9 mouse cellular contexts compared by ENCODE assay signal in the genomic region with DNA sequence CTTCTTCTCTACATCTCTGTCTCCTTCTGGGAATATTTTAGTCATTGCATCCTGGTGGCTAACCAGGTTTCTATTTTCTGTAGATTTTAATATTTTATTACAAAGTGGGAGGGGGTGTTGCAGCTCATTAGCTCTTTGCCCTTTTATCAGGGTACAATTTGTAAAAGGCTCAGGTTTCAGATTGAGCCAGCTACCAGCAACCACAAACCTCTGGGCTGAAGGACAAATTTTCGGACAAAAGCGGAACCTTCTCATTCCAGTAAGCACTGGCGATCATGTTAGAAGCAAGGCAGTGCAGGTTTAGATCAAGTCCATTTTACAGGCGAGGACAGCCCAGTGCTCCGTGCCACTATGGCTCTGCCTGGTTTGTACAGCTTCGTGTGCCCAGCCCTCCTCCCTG. TPM values are rescaled to one million over a fixed set of nuclear protein-coding genes. Genes with fewer than 3 reads are reported as not detected.
DNase-seq lines count a peak whose midpoint lies in the region; ATAC-seq and TF ChIP-seq lines count a peak whose summit lies in the region.
"Had no signal": no experiment of that assay in that cellular context is flagged by ENCODE, and none has a peak within 500 bp of the region (broad histone marks: within the 10 kb centered on the region; RNA-seq: fewer than 3 reads in every experiment).

No protein-coding gene starts in this region.

- no peaks in the 10 kb centered on the region for H3K36me3 ChIP-seq in heart, embryonic 16.5 days (ENCODE audit: control insufficient read depth, insufficient read depth)
- peaks cover 24% of the 10 kb centered on the region for H3K36me3 ChIP-seq in hindbrain, embryonic 13.5 days
- peaks cover 19% of the 10 kb centered on the region for H3K36me3 ChIP-seq in midbrain, embryonic 14.5 days (ENCODE audit: control insufficient read depth, insufficient read depth, low read length)

- TF ChIP-seq POLR2A in bone marrow, adult 2 months (IDR thresholded peaks at IDR 0.05; ENCODE audit: borderline replicate concordance, control insufficient read depth, low read depth, low read length), result no peak

- 54% methylated on average over 6 of the region's 6 CpGs for WGBS in heart, embryonic 16.5 days
- 51% methylated on average over 6 of the region's 6 CpGs for WGBS in bone marrow, adult 2 months
- 63% methylated on average over 6 of the region's 6 CpGs for WGBS in hindbrain, embryonic 13.5 days
- WGBS in midbrain, embryonic 14.5 days, result 63% methylated on average over 6 of the region's 6 CpGs

- no peak for TF ChIP-seq CTCF in bone marrow, adult 2 months (IDR thresholded peaks at IDR 0.05; ENCODE audit: control insufficient read depth, insufficient read depth, low read length)

- intact Hi-C loops in heart, postnatal 36 days (cut with DNase I), result loop anchor here (2.0 kb wide), 2 partner anchors 48 to 288 kb away; no protein-coding TSS in a partner anchor

- H3K4me1 ChIP-seq in heart, embryonic 16.5 days (ENCODE audit: control insufficient read depth, insufficient read depth, low read length), result peaks cover 14% of the 10 kb centered on the region
- no peaks in the 10 kb centered on the region; the same call in 1 of the 2 replicates for H3K4me1 ChIP-seq in bone marrow, adult 2 months (ENCODE audit: control insufficient read depth, insufficient read depth, low read length)
- H3K4me1 ChIP-seq in hindbrain, embryonic 13.5 days (replicated peaks), result peaks cover 33% of the 10 kb centered on the region
- peaks cover 17% of the 10 kb centered on the region for H3K4me1 ChIP-seq in midbrain, embryonic 14.5 days (ENCODE audit: control insufficient read depth, insufficient read depth, low read length)

- no peak overlapping the region for H3K4me3 ChIP-seq in heart, embryonic 16.5 days (ENCODE audit: low read length)
- H3K4me3 ChIP-seq in bone marrow, adult 2 months (replicated peaks; ENCODE audit: control insufficient read depth, low read depth, low read length), result peak overlapping the region; percentile 52
- H3K4me3 ChIP-seq in hindbrain, embryonic 13.5 days, result peak overlapping the region; percentile 83; the same call in 1 of the 2 replicates
- peak overlapping the region; percentile 64 for H3K4me3 ChIP-seq in midbrain, embryonic 14.5 days (replicated peaks; ENCODE audit: low read depth, low read length)

- H3K27ac ChIP-seq in heart, embryonic 16.5 days (ENCODE audit: low read length), result no peak overlapping the region
- 0 out of 2 replicates have a peak overlapping the region, but pooled peaks have one; percentile 4 for H3K27ac ChIP-seq in bone marrow, adult 2 months (ENCODE audit: control insufficient read depth, insufficient read depth, low read depth, low read length, poor library complexity)
- peak overlapping the region; percentile 93; the same call in 1 of the 2 replicates for H3K27ac ChIP-seq in hindbrain, embryonic 13.5 days
- 0 out of 2 replicates have a peak overlapping the region, but pooled peaks have one; percentile 88 for H3K27ac ChIP-seq in midbrain, embryonic 14.5 days (replicated peaks; ENCODE audit: low read depth, low read length)

- no peak overlapping the region for H3K9ac ChIP-seq in heart, embryonic 16.5 days (ENCODE audit: low read length)
- peak overlapping the region; percentile 97; the same call in 1 of the 2 replicates for H3K9ac ChIP-seq in hindbrain, embryonic 13.5 days
- H3K9ac ChIP-seq in midbrain, embryonic 14.5 days (replicated peaks; ENCODE audit: low read length), result 0 out of 2 replicates have a peak overlapping the region, but pooled peaks have one; percentile 17

- no peak for ATAC-seq in heart, embryonic 16.5 days (replicated peaks; ENCODE audit: extremely low read depth, insufficient read depth, low FRiP score)
- ATAC-seq in hindbrain, embryonic 13.5 days (ENCODE audit: low FRiP score), result no peak
- no peak for ATAC-seq in midbrain, embryonic 14.5 days (ENCODE audit: low FRiP score, low TSS enrichment)

- no peak for DNase-seq in heart, postnatal 36 days
- no peak for DNase-seq in midbrain, embryonic 14.5 days
- DNase-seq in right cerebral cortex, postnatal 4 days, result no peak
- DNase-seq in spleen, postnatal 14 days (ENCODE audit: low spot score in 2 of 2), result no peak
- DNase-seq in left cerebral cortex, adult 9 months (ENCODE audit: low spot score in 2 of 2), result no peak

- no peaks in the 10 kb centered on the region for H3K9me3 ChIP-seq in heart, embryonic 16.5 days (replicated peaks; ENCODE audit: control insufficient read depth, low read length)
- no peaks in the 10 kb centered on the region for H3K9me3 ChIP-seq in hindbrain, embryonic 13.5 days
- no peaks in the 10 kb centered on the region for H3K9me3 ChIP-seq in midbrain, embryonic 14.5 days (ENCODE audit: control insufficient read depth, low read length)

- H3K4me2 ChIP-seq in heart, embryonic 16.5 days (ENCODE audit: low read depth, low read length), result peak overlapping the region; percentile 94; the same call in 1 of the 2 replicates
- H3K4me2 ChIP-seq in hindbrain, embryonic 13.5 days, result peak overlapping the region; percentile 79; the same call in 1 of the 2 replicates
- H3K4me2 ChIP-seq in midbrain, embryonic 14.5 days (ENCODE audit: low read length), result peak overlapping the region; percentile 88

- no peaks in the 10 kb centered on the region for H3K27me3 ChIP-seq in heart, embryonic 16.5 days (ENCODE audit: control insufficient read depth, insufficient read depth, low read length)
- no peaks in the 10 kb centered on the region for H3K27me3 ChIP-seq in hindbrain, embryonic 13.5 days
- H3K27me3 ChIP-seq in midbrain, embryonic 14.5 days (ENCODE audit: control insufficient read depth, insufficient read depth, low read length), result no peaks in the 10 kb centered on the region

RNA-seq across cellular contexts. Expression of a gene that starts 0.6 kb away (rescaled TPM):
- polyA plus RNA-seq in heart, embryonic 16.5 days (2015; fragmentation: Nextera tagmentation; extraction: Ambion mirVana), result 19.2 and 20.6 TPM in 2 replicates
- total RNA-seq in heart, postnatal 36 days (2021), result 10 to 100 TPM; 14.0 to 15.1 TPM
- 8.5 and 10.5 TPM in 2 replicates for polyA plus RNA-seq in bone marrow, adult 2 months (2011; ENCODE audit: insufficient read depth, insufficient read length, low replicate concordance, missing spikeins)
- polyA plus RNA-seq in hindbrain, embryonic 13.5 days (2015; fragmentation: Nextera tagmentation; extraction: Ambion mirVana), result 42.9 and 44.0 TPM in 2 replicates
- 52.7 and 52.9 TPM in 2 replicates for polyA plus RNA-seq in midbrain, embryonic 14.5 days (2014; fragmentation: Nextera tagmentation; extraction: Ambion mirVana)

RNA-seq across cellular contexts. Expression of a gene that starts 11.2 kb away (rescaled TPM):
- polyA plus RNA-seq in heart, embryonic 16.5 days (2015; fragmentation: Nextera tagmentation; extraction: Ambion mirVana), result 0.42 and 0.97 TPM in 2 replicates
- total RNA-seq in heart, postnatal 36 days (2021), result under 1 TPM; 0.69 to 0.87 TPM
- 15.4 and 20.3 TPM in 2 replicates for polyA plus RNA-seq in bone marrow, adult 2 months (2011; ENCODE audit: insufficient read depth, insufficient read length, low replicate concordance, missing spikeins)
- 2.3 and 3.4 TPM in 2 replicates for polyA plus RNA-seq in hindbrain, embryonic 13.5 days (2015; fragmentation: Nextera tagmentation; extraction: Ambion mirVana)
- polyA plus RNA-seq in midbrain, embryonic 14.5 days (2014; fragmentation: Nextera tagmentation; extraction: Ambion mirVana), result 2.0 and 3.3 TPM in 2 replicates

RNA-seq across cellular contexts. Expression of a gene that starts 25.7 kb away (rescaled TPM):
- polyA plus RNA-seq in heart, embryonic 16.5 days (2015; fragmentation: Nextera tagmentation; extraction: Ambion mirVana), result 4.5 and 5.0 TPM in 2 replicates
- total RNA-seq in heart, postnatal 36 days (2021), result 1 to 10 TPM; 5.0 to 5.3 TPM
- polyA plus RNA-seq in bone marrow, adult 2 months (2011; ENCODE audit: insufficient read depth, insufficient read length, low replicate concordance, missing spikeins), result 5.0 and 5.9 TPM in 2 replicates
- 7.2 and 8.1 TPM in 2 replicates for polyA plus RNA-seq in hindbrain, embryonic 13.5 days (2015; fragmentation: Nextera tagmentation; extraction: Ambion mirVana)
- polyA plus RNA-seq in midbrain, embryonic 14.5 days (2014; fragmentation: Nextera tagmentation; extraction: Ambion mirVana), result 4.8 and 7.1 TPM in 2 replicates

RNA-seq across cellular contexts. Expression of a gene that starts 25.8 kb away (rescaled TPM):
- 31.1 and 34.1 TPM in 2 replicates for polyA plus RNA-seq in heart, embryonic 16.5 days (2015; fragmentation: Nextera tagmentation; extraction: Ambion mirVana)
- total RNA-seq in heart, postnatal 36 days (2021), result 10 to 100 TPM; 32.7 to 36.7 TPM
- 26.7 and 39.7 TPM in 2 replicates for polyA plus RNA-seq in bone marrow, adult 2 months (2011; ENCODE audit: insufficient read depth, insufficient read length, low replicate concordance, missing spikeins)
- polyA plus RNA-seq in hindbrain, embryonic 13.5 days (2015; fragmentation: Nextera tagmentation; extraction: Ambion mirVana), result 54.3 and 55.1 TPM in 2 replicates
- polyA plus RNA-seq in midbrain, embryonic 14.5 days (2014; fragmentation: Nextera tagmentation; extraction: Ambion mirVana), result 47.6 and 64.3 TPM in 2 replicates

RNA-seq across cellular contexts. Expression of a gene that starts 39.2 kb away (rescaled TPM):
- polyA plus RNA-seq in heart, embryonic 16.5 days (2015; fragmentation: Nextera tagmentation; extraction: Ambion mirVana), result 41.6 and 42.5 TPM in 2 replicates
- total RNA-seq in heart, postnatal 36 days (2021), result 100 to 1,000 TPM; 115 to 136 TPM
- 9.0 and 10.3 TPM in 2 replicates for polyA plus RNA-seq in bone marrow, adult 2 months (2011; ENCODE audit: insufficient read depth, insufficient read length, low replicate concordance, missing spikeins)
- polyA plus RNA-seq in hindbrain, embryonic 13.5 days (2015; fragmentation: Nextera tagmentation; extraction: Ambion mirVana), result 5.7 and 6.2 TPM in 2 replicates
- 7.6 and 9.1 TPM in 2 replicates for polyA plus RNA-seq in midbrain, embryonic 14.5 days (2014; fragmentation: Nextera tagmentation; extraction: Ambion mirVana)
- total RNA-seq: neutrophil, adult 5-6 weeks had no signal
